8 mouse cellular contexts compared by ENCODE assay signal in genomic region chr14:103098213-103098586, GRCm38 (mm10). TPM values are rescaled to one million over a fixed set of nuclear protein-coding genes. Genes with fewer than 3 reads are reported as not detected.
DNase-seq lines count a peak whose midpoint lies in the region; ATAC-seq and TF ChIP-seq lines count a peak whose summit lies in the region.

No protein-coding gene starts in this region.

- no peak for TF ChIP-seq CTCF in small intestine, adult 2 months (IDR thresholded peaks at IDR 0.05; ENCODE audit: extremely low read depth, insufficient read length, insufficient replicate concordance, low read depth, low read length)

- H3K4me1 ChIP-seq in lung, embryonic 15.5 days, result peaks cover 26% of the 10 kb centered on the region
- peaks cover 6% of the 10 kb centered on the region for H3K4me1 ChIP-seq in embryonic facial prominence, embryonic 14.5 days (ENCODE audit: control insufficient read depth, insufficient read depth, low read length)
- H3K4me1 ChIP-seq in limb, embryonic 11.5 days (ENCODE audit: control insufficient read depth, insufficient read depth, low read length), result no peaks in the 10 kb centered on the region
- H3K4me1 ChIP-seq in small intestine, adult 2 months (ENCODE audit: control insufficient read depth, insufficient read depth, insufficient read length, low read length), result peaks cover 20% of the 10 kb centered on the region

- H3K4me2 ChIP-seq in lung, embryonic 15.5 days, result peak overlapping the region; percentile 66
- peak overlapping the region; percentile 77 for H3K4me2 ChIP-seq in embryonic facial prominence, embryonic 14.5 days (ENCODE audit: low read depth, low read length)
- peak overlapping the region; percentile 62 for H3K4me2 ChIP-seq in limb, embryonic 11.5 days (ENCODE audit: low read depth, severe bottlenecking)

- peak overlapping the region; percentile 95 for H3K4me3 ChIP-seq in lung, embryonic 15.5 days
- peak overlapping the region; percentile 93 for H3K4me3 ChIP-seq in embryonic facial prominence, embryonic 14.5 days (ENCODE audit: low read depth, low read length)
- peak overlapping the region; percentile 85 for H3K4me3 ChIP-seq in limb, embryonic 11.5 days (ENCODE audit: low read depth, low read length)
- peak overlapping the region; percentile 97 for H3K4me3 ChIP-seq in small intestine, adult 2 months (ENCODE audit: low read depth, low read length)

- no peak for DNase-seq in lung, postnatal 14 days
- DNase-seq in embryonic facial prominence, embryonic 14.5 days (ENCODE audit: low spot score), result no peak
- no peak for DNase-seq in limb, embryonic 11.5 days (ENCODE audit: low spot score)
- no peak for DNase-seq in thymus, postnatal 10 days (ENCODE audit: low spot score in 2 of 2)
- DNase-seq in natural killer cell, adult 2 months (ENCODE audit: low spot score in 2 of 2), result no peak
- no peak for DNase-seq in thymus, postnatal 0 days (ENCODE audit: low spot score)

- TF ChIP-seq POLR2A in small intestine, adult 2 months (IDR thresholded peaks at IDR 0.05; ENCODE audit: low read depth, low read length), result no peak

- WGBS in lung, embryonic 15.5 days, result under 1% methylated on average over 2 of the region's 2 CpGs
- WGBS in embryonic facial prominence, embryonic 14.5 days, result under 1% methylated on average over 2 of the region's 2 CpGs
- WGBS in limb, embryonic 11.5 days, result 3% methylated on average over 2 of the region's 2 CpGs
- 1% methylated on average over 2 of the region's 2 CpGs for WGBS in small intestine, adult 2 months

- no peaks in the 10 kb centered on the region for H3K9me3 ChIP-seq in lung, embryonic 15.5 days
- H3K9me3 ChIP-seq in embryonic facial prominence, embryonic 14.5 days (ENCODE audit: control insufficient read depth, low read length), result no peaks in the 10 kb centered on the region
- H3K9me3 ChIP-seq in limb, embryonic 11.5 days (ENCODE audit: control insufficient read depth, low read length), result no peaks in the 10 kb centered on the region

- H3K9ac ChIP-seq in lung, embryonic 15.5 days, result peak overlapping the region; percentile 96
- peak overlapping the region; percentile 100 for H3K9ac ChIP-seq in embryonic facial prominence, embryonic 14.5 days (ENCODE audit: low read depth, low read length)
- H3K9ac ChIP-seq in limb, embryonic 11.5 days (ENCODE audit: low read length), result peak overlapping the region; percentile 99; the same call in 1 of the 2 replicates

- 0 out of 2 replicates have a peak, but pooled peaks cover 5% of the 10 kb centered on the region for H3K36me3 ChIP-seq in lung, embryonic 15.5 days
- peaks cover 18% of the 10 kb centered on the region; the same call in 1 of the 2 replicates for H3K36me3 ChIP-seq in embryonic facial prominence, embryonic 14.5 days (ENCODE audit: control insufficient read depth, insufficient read depth, low read length)
- H3K36me3 ChIP-seq in limb, embryonic 11.5 days (ENCODE audit: control insufficient read depth, insufficient read depth, low read length), result no peaks in the 10 kb centered on the region; the same call in 1 of the 2 replicates
- H3K36me3 ChIP-seq in small intestine, adult 2 months (ENCODE audit: control insufficient read depth, insufficient read depth, low read length), result peaks cover 7% of the 10 kb centered on the region

- H3K27me3 ChIP-seq in lung, embryonic 15.5 days, result no peaks in the 10 kb centered on the region
- H3K27me3 ChIP-seq in embryonic facial prominence, embryonic 14.5 days (replicated peaks; ENCODE audit: control insufficient read depth, insufficient read depth, low read length), result no peaks in the 10 kb centered on the region
- H3K27me3 ChIP-seq in limb, embryonic 11.5 days (ENCODE audit: control insufficient read depth, insufficient read depth, low read length), result no peaks in the 10 kb centered on the region
- H3K27me3 ChIP-seq in small intestine, adult 2 months (ENCODE audit: control insufficient read depth, insufficient read depth, low read length), result no peaks in the 10 kb centered on the region

- no peak for ATAC-seq in lung, embryonic 15.5 days (ENCODE audit: borderline replicate concordance, extremely low read depth, low FRiP score, low TSS enrichment)
- ATAC-seq in embryonic facial prominence, embryonic 14.5 days (ENCODE audit: low read depth), result no peak
- ATAC-seq in limb, embryonic 11.5 days (ENCODE audit: insufficient number of reproducible peaks, low FRiP score, low TSS enrichment, low read depth), result no peak

- H3K27ac ChIP-seq in lung, embryonic 15.5 days, result peak overlapping the region; percentile 99
- no peak overlapping the region for H3K27ac ChIP-seq in embryonic facial prominence, embryonic 14.5 days (replicated peaks; ENCODE audit: low read depth, low read length)
- no peak overlapping the region for H3K27ac ChIP-seq in limb, embryonic 11.5 days (replicated peaks; ENCODE audit: low read depth, low read length)
- H3K27ac ChIP-seq in small intestine, adult 2 months (ENCODE audit: insufficient read depth, low read depth, low read length), result peak overlapping the region; percentile 79

RNA-seq across cellular contexts. Expression of gene Fbxl3, which starts 1.2 kb away (rescaled TPM):
- polyA plus RNA-seq in lung, embryonic 15.5 days (2015; fragmentation: Nextera tagmentation; extraction: Ambion mirVana), result 25.3 and 26.1 TPM in 2 replicates
- 34.1 and 35.0 TPM in 2 replicates for polyA plus RNA-seq in embryonic facial prominence, embryonic 14.5 days (2014; fragmentation: Nextera tagmentation; extraction: Ambion mirVana)
- 24.0 and 25.2 TPM in 2 replicates for polyA plus RNA-seq in limb, embryonic 11.5 days (2014; fragmentation: Nextera tagmentation; extraction: Ambion mirVana)
- polyA plus RNA-seq in small intestine, adult 2 months (2012; rRNA removed), result 28.2 and 79.8 TPM in 2 replicates
- 25.0 and 29.3 TPM in 2 replicates for polyA plus RNA-seq in thymus, postnatal 0 days (2015; fragmentation: Nextera tagmentation; extraction: Ambion mirVana)

RNA-seq across cellular contexts. Expression of gene Cln5, which starts 28.2 kb away (rescaled TPM):
- polyA plus RNA-seq in lung, embryonic 15.5 days (2015; fragmentation: Nextera tagmentation; extraction: Ambion mirVana), result 30.8 and 31.5 TPM in 2 replicates
- 34.3 and 34.9 TPM in 2 replicates for polyA plus RNA-seq in embryonic facial prominence, embryonic 14.5 days (2014; fragmentation: Nextera tagmentation; extraction: Ambion mirVana)
- polyA plus RNA-seq in limb, embryonic 11.5 days (2014; fragmentation: Nextera tagmentation; extraction: Ambion mirVana), result 27.9 and 29.8 TPM in 2 replicates
- polyA plus RNA-seq in small intestine, adult 2 months (2012; rRNA removed), result 7.2 and 15.9 TPM in 2 replicates
- 25.6 and 28.6 TPM in 2 replicates for polyA plus RNA-seq in thymus, postnatal 0 days (2015; fragmentation: Nextera tagmentation; extraction: Ambion mirVana)

RNA-seq across cellular contexts. Expression of gene Acod1, which starts 51.4 kb away (rescaled TPM):
- not detected in 2 replicates for polyA plus RNA-seq in lung, embryonic 15.5 days (2015; fragmentation: Nextera tagmentation; extraction: Ambion mirVana)
- polyA plus RNA-seq in embryonic facial prominence, embryonic 14.5 days (2014; fragmentation: Nextera tagmentation; extraction: Ambion mirVana), result 0.06 TPM in 1 of 2 replicates, not detected in the other
- polyA plus RNA-seq in limb, embryonic 11.5 days (2014; fragmentation: Nextera tagmentation; extraction: Ambion mirVana), result not detected in 2 replicates
- 0.22 and 0.74 TPM in 2 replicates for polyA plus RNA-seq in small intestine, adult 2 months (2012; rRNA removed)
- 0.18 and 0.19 TPM in 2 replicates for polyA plus RNA-seq in thymus, postnatal 0 days (2015; fragmentation: Nextera tagmentation; extraction: Ambion mirVana)

Comparison
In these comparisons a context has a peak if more than half of its experiments do, and no peak if none do; other contexts are left out.
1. H3K27ac ChIP-seq: peak in lung, embryonic 15.5 days (single experiment) and small intestine, adult 2 months (single experiment); none in embryonic facial prominence, embryonic 14.5 days (single experiment) and limb, embryonic 11.5 days (single experiment).
2. Peak in every context shown above with its lines, with median percentiles within 50 percentile points of each other: H3K4me2 ChIP-seq, H3K4me3 ChIP-seq and H3K9ac ChIP-seq.